Comparison of ENCODE assay signal across 25 mouse cellular contexts in genomic region chr1:174902755-174903154, GRCm38 (mm10). TPM values are rescaled to one million over a fixed set of nuclear protein-coding genes. Genes with fewer than 3 reads are reported as not detected.
"Had no signal": no experiment of that assay in that cellular context is flagged by ENCODE, and none has a peak within 500 bp of the region (broad histone marks: within the 10 kb centered on the region; RNA-seq: fewer than 3 reads in every experiment).

No protein-coding gene starts in this region.

- H3K4me2 ChIP-seq: kidney, embryonic 15.5 days; liver, embryonic 11.5 days; lung, embryonic 14.5 days; midbrain, embryonic 13.5 days; neural tube, embryonic 13.5 days had no signal

- H3K36me3 ChIP-seq: kidney, embryonic 15.5 days; midbrain, embryonic 10.5 days; midbrain, embryonic 13.5 days; neural tube, embryonic 13.5 days had no signal

- DNase-seq: kidney, adult 11 months; kidney, adult 8-10 months; kidney, postnatal 10 days; kidney, postnatal 36 days; layer of hippocampus, postnatal 36 days; liver, postnatal 0 days; lung, embryonic 14.5 days; lung, postnatal 36 days; retina, postnatal 1 day; right cerebral cortex, postnatal 25 days; thymus, adult 18-20 months; thymus, postnatal 36 days had no signal

- H3K27me3 ChIP-seq: kidney, embryonic 15.5 days; megakaryocyte, embryonic 14.5 days; midbrain, embryonic 13.5 days; neural tube, embryonic 13.5 days had no signal

- H3K4me3 ChIP-seq: kidney, embryonic 15.5 days; left cerebral cortex, adult 2 months; megakaryocyte, embryonic 14.5 days; midbrain, embryonic 10.5 days; midbrain, embryonic 13.5 days; myocyte; neural tube, embryonic 13.5 days had no signal

- H3K9me3 ChIP-seq: kidney, embryonic 15.5 days; midbrain, embryonic 10.5 days; midbrain, embryonic 13.5 days; neural tube, embryonic 13.5 days had no signal

- H3K9ac ChIP-seq: kidney, embryonic 15.5 days; liver, embryonic 14.5 days; liver, postnatal 0 days; lung, embryonic 14.5 days; midbrain, embryonic 13.5 days; neural tube, embryonic 13.5 days had no signal

- H3K27ac ChIP-seq: kidney, embryonic 15.5 days; left cerebral cortex, adult 2 months; liver, embryonic 14.5 days; midbrain, embryonic 10.5 days; midbrain, embryonic 13.5 days; neural tube, embryonic 13.5 days had no signal

- ATAC-seq: liver, postnatal 0 days; lung, postnatal 0 days; midbrain, embryonic 13.5 days; midbrain, embryonic 16.5 days had no signal

- H3K4me1 ChIP-seq: kidney, embryonic 15.5 days; megakaryocyte, embryonic 14.5 days; midbrain, embryonic 10.5 days; midbrain, embryonic 13.5 days; neural tube, embryonic 13.5 days had no signal

RNA-seq across cellular contexts. Expression of gene Grem2, which starts 18.9 kb away (rescaled TPM):
- total RNA-seq: monocyte, adult 5-6 weeks; neutrophil, adult 5-6 weeks had no signal
